Mouse (Mus musculus) mammary gland, adult 2 months (tissue): ENCODE results near the gene Olfr545. TPM values are rescaled to one million over a fixed set of nuclear protein-coding genes. Genes with fewer than 3 reads are reported as not detected.

ENCODE experiments used
- polyA plus RNA-seq: library from polyadenylated mRNA; depleted of rRNA; stranded (reverse); fragments of >200 nt; gene quantifications from 2 replicates; pipeline ENCODE4 v1.2.3, GENCODE M21; 2012; ENCODE audit warnings: low replicate concordance; rRNA removed

Gene Olfr545
- not detected in 2 replicates for polyA plus RNA-seq

GRCm38 (mm10) chr7:102499473-102499872 lies at the start of gene Olfr545:
Olfr545 (minus strand) TSS chr7:102499573.

GRCm38 (mm10) chr7:102540596-102540995 lies 41.2 kb upstream of the Olfr545 start, which contains the start of gene Olfr548-ps1:
Olfr548-ps1 (plus strand) TSS chr7:102540896.

GRCm38 (mm10) chr7:102534449-102534848 lies 35.1 kb upstream of the Olfr545 start, which contains the start of gene Olfr547:
Olfr547 (plus strand) TSS chr7:102534749.

GRCm38 (mm10) chr7:102488161-102488560 lies 11.2 kb downstream of the Olfr545 start, which contains the start of gene Olfr544:
Olfr544 (minus strand) TSS chr7:102488313.

GRCm38 (mm10) chr7:102481579-102481978 lies 17.8 kb downstream of the Olfr545 start, which contains the start of gene Olfr543:
Olfr543 (minus strand) TSS chr7:102481679.

GRCm38 (mm10) chr7:102441657-102442391 lies 57.5 kb downstream of the Olfr545 start, which contains the start of gene Rrm1:
Rrm1 (plus strand) TSS chr7:102441695.

Other genes starting within 250 kb of the Olfr545 start
- gene Rhog, start 243.5 kb downstream of the Olfr545 start, polyA plus RNA-seq, result 106 and 133 TPM in 2 replicates
- 97.0 and 125 TPM in 2 replicates for gene Stim1, start 231.8 kb downstream of the Olfr545 start, polyA plus RNA-seq
- gene Rrm1, start 57.9 kb downstream of the Olfr545 start, polyA plus RNA-seq, result 4.9 and 10.0 TPM in 2 replicates
- gene Olfr543, start 17.9 kb downstream of the Olfr545 start, polyA plus RNA-seq, result not detected in 2 replicates
- gene Olfr544, start 11.3 kb downstream of the Olfr545 start, polyA plus RNA-seq, result not detected in 2 replicates
- not detected in 2 replicates for gene Olfr547, start 35.2 kb upstream of the Olfr545 start, polyA plus RNA-seq
- not detected in 2 replicates for gene Olfr548-ps1, start 41.3 kb upstream of the Olfr545 start, polyA plus RNA-seq
- not detected in 2 replicates for gene Olfr549, start 50.3 kb upstream of the Olfr545 start, polyA plus RNA-seq
- gene Trim21, start 65.9 kb upstream of the Olfr545 start, polyA plus RNA-seq, result 6.6 and 12.9 TPM in 2 replicates
- gene Olfr550, start 71.9 kb upstream of the Olfr545 start, polyA plus RNA-seq, result 0.78 and 0.91 TPM in 2 replicates
- not detected in 2 replicates for gene Olfr551, start 92.3 kb upstream of the Olfr545 start, polyA plus RNA-seq
- not detected in 2 replicates for gene Olfr552, start 98.2 kb upstream of the Olfr545 start, polyA plus RNA-seq
- gene Olfr553, start 118.6 kb upstream of the Olfr545 start, polyA plus RNA-seq, result not detected in 2 replicates
- not detected in 2 replicates for gene Olfr554, start 138.9 kb upstream of the Olfr545 start, polyA plus RNA-seq
- gene Olfr555, start 159.2 kb upstream of the Olfr545 start, polyA plus RNA-seq, result not detected in 2 replicates
- gene Olfr556, start 165.3 kb upstream of the Olfr545 start, polyA plus RNA-seq, result not detected in 2 replicates
- 23.8 and 50.9 TPM in 2 replicates for gene Trim68, start 187.8 kb upstream of the Olfr545 start, polyA plus RNA-seq
- gene Olfr557, start 196.3 kb upstream of the Olfr545 start, polyA plus RNA-seq, result not detected in 2 replicates
- 2.3 and 6.1 TPM in 2 replicates for gene Olfr558, start 202.6 kb upstream of the Olfr545 start, polyA plus RNA-seq
- 0.33 TPM in 1 of 2 replicates, not detected in the other for gene Olfr33, start 219.5 kb upstream of the Olfr545 start, polyA plus RNA-seq
- not detected in 2 replicates for gene Olfr559, start 227.9 kb upstream of the Olfr545 start, polyA plus RNA-seq